Mouse (Mus musculus) embryonic facial prominence, embryonic 13.5 days (tissue): ENCODE data around the gene Nkg7. TPM values are rescaled to one million over a fixed set of nuclear protein-coding genes. Genes with fewer than 3 reads are reported as not detected.

ENCODE experiments used
- ATAC-seq: fragments of 200-750 bp; cut with Nextera tagmentation; 2 replicates; pipeline ENCODE4 v1.8.0; 2017; ENCODE audit warnings: low read depth; ENCODE audit not compliant: insufficient number of reproducible peaks, insufficient read depth, low FRiP score, low TSS enrichment
- H3K27ac ChIP-seq: fragments of 300-500 bp; sonication (generic); 2 replicates; pipeline ENCODE4 v1.5.1; 2015; ENCODE audit warnings: moderate library complexity, mild to moderate bottlenecking, inconsistent platforms
- H3K27me3 ChIP-seq: fragments of 300-500 bp; sonication (generic); 2 replicates; pipeline ENCODE4 v1.6.1; 2015; ENCODE audit warnings: mild to moderate bottlenecking, inconsistent platforms
- H3K36me3 ChIP-seq: fragments of 300-500 bp; sonication (generic); 2 replicates; pipeline ENCODE4 v1.6.1; 2015; ENCODE audit warnings: mild to moderate bottlenecking, inconsistent platforms
- H3K4me1 ChIP-seq: fragments of 300-500 bp; sonication (generic); 2 replicates; pipeline ENCODE4 v1.6.1; 2015; ENCODE audit warnings: inconsistent platforms
- H3K4me2 ChIP-seq: fragments of 300-500 bp; sonication (generic); 2 replicates; pipeline ENCODE4 v1.6.1; 2015; ENCODE audit warnings: moderate library complexity, mild to moderate bottlenecking, inconsistent platforms
- H3K4me3 ChIP-seq: fragments of 300-500 bp; sonication (generic); 2 replicates; pipeline ENCODE4 v1.5.1; 2015; ENCODE audit warnings: mild to moderate bottlenecking, inconsistent platforms
- H3K9ac ChIP-seq: fragments of 300-500 bp; sonication (generic); 2 replicates; pipeline ENCODE4 v1.6.1; 2015; ENCODE audit warnings: mild to moderate bottlenecking, inconsistent platforms
- H3K9me3 ChIP-seq: fragments of 300-500 bp; sonication (generic); 2 replicates; pipeline ENCODE4 v1.6.1; 2016; ENCODE audit warnings: inconsistent platforms
- WGBS: fragments of 180-500 bp; shearing (Covaris S2); methylation state at CpG from one replicate; pipeline ENCODE4 v1.1.7; 2015; ENCODE audit warnings: mixed read lengths; 5-methylcytosine and 5-hydroxymethylcytosine counted together
- polyA plus RNA-seq: library from polyadenylated mRNA; unstranded; fragments of >200 nt; fragmentation: Nextera tagmentation; extraction: Ambion mirVana; gene quantifications from 2 replicates; pipeline ENCODE4 v1.2.1, GENCODE M21; 2015

Gene Nkg7
- polyA plus RNA-seq, 1 experiment from 2014 or later: 1.1 TPM

DNA sequence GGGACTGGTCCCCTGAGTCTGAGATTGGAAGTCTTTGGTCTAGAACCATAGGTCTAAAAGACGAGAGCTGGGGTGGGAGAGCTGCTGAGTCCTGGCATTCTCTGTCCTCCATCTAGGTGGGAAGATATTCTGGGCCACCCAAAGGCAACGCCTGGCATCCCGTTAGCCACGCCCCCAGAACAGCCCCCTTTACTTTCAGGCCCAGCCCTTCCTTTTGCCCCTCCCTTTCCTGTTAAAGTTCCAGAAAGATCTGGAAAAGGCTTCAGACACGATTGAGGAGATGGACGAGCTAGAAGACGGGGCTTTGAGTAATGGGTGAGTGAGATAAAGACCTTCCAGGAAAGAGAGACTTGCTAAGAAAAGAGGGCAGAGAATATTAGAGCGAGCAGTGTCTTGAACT is 9.5 kb upstream of the Nkg7 start, which contains the start of gene Lim2:
Gene Lim2 (plus strand): TSS at position 265 of the 400 bp plus-strand sequence.
- no peak for ATAC-seq
- WGBS: 83% methylated on average over 8 of the region's 8 CpGs

GRCm38 (mm10) chr7:43429500-43429899 is 7.4 kb upstream of the Nkg7 start:
- no peak overlapping the region for H3K4me3 ChIP-seq
- H3K9me3 ChIP-seq: no peaks in the 10 kb centered on the region
- no peaks in the 10 kb centered on the region for H3K4me1 ChIP-seq
- no peak overlapping the region for H3K9ac ChIP-seq
- no peak overlapping the region for H3K27ac ChIP-seq
- H3K36me3 ChIP-seq: no peaks in the 10 kb centered on the region
- H3K4me2 ChIP-seq: no peak overlapping the region
- ATAC-seq: no peak
- WGBS: 55% methylated on average over 4 of the region's 4 CpGs
- H3K27me3 ChIP-seq: no peaks in the 10 kb centered on the region

More for the DNA sequence above, 9.5 kb upstream of the Nkg7 start, which contains the start of gene Lim2:
- no peak within 1 kb of the TSS for H3K9ac ChIP-seq
- no peak within 1 kb of the TSS for H3K4me3 ChIP-seq
- H3K4me2 ChIP-seq: no peak within 1 kb of the TSS
- H3K27me3 ChIP-seq: no peaks in the 10 kb centered on the region
- H3K36me3 ChIP-seq: no peaks in the 10 kb centered on the region
- peaks cover 5% of the 10 kb centered on the region; the same call in 1 of the 2 replicates for H3K4me1 ChIP-seq
- H3K27ac ChIP-seq: no peak within 1 kb of the TSS
- H3K9me3 ChIP-seq: no peaks in the 10 kb centered on the region

DNA sequence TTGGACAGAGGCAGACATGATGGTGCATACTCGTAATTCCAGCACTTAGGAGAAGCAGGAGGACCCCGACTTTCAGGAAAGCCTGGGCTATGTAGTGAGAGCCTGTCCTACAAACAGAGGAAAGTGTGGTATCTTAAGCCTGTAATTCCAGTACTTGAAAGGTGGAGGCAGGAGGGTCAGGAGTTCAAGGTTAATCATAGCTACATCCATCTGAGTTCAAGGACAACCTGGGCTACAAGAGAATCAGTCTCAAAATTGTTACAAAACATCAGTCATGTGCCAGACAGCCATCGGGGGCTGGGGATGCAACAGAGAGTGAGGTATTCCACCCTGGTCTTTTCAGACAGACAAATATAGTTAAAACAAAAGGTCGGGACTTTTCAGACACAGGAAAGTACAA is 4.0 kb upstream of the Nkg7 start:
- ATAC-seq: no peak
- Histone ChIP-seq H3K36me3 (no peaks in the 10 kb centered on the region), H3K4me1 (no peaks in the 10 kb centered on the region), H3K4me3 (no peak overlapping the region), H3K9ac (no peak overlapping the region), H3K4me2 (no peak overlapping the region), H3K27ac (no peak overlapping the region), H3K27me3 (no peaks in the 10 kb centered on the region), H3K9me3 (no peaks in the 10 kb centered on the region)
- 71% methylated on average over 4 of the region's 4 CpGs for WGBS

DNA sequence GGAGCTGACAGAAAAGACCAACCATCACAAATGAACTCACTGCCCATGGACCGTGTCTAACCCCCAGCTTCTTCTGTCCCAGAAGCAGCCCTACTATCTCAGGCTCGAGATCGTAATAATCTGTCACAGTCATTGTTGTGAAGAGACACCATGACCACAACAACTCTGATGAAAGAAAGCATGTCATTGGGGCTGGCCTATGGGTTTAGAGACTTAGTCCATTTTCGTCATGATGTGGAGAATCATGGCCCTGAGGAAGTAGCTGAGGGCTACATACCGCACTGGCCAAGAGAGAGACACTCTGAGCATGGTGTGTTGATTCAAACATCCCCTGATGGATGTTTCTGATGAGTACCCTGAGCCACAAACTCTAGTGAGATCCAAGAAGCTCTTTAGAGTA is 2.2 kb upstream of the Nkg7 start:
- no peak for ATAC-seq
- Histone ChIP-seq H3K4me2 (no peak overlapping the region), H3K27me3 (no peaks in the 10 kb centered on the region), H3K9ac (no peak overlapping the region), H3K4me3 (no peak overlapping the region), H3K4me1 (no peaks in the 10 kb centered on the region), H3K9me3 (no peaks in the 10 kb centered on the region), H3K27ac (no peak overlapping the region), H3K36me3 (no peaks in the 10 kb centered on the region)
- WGBS: 84% methylated on average over 5 of the region's 5 CpGs

DNA sequence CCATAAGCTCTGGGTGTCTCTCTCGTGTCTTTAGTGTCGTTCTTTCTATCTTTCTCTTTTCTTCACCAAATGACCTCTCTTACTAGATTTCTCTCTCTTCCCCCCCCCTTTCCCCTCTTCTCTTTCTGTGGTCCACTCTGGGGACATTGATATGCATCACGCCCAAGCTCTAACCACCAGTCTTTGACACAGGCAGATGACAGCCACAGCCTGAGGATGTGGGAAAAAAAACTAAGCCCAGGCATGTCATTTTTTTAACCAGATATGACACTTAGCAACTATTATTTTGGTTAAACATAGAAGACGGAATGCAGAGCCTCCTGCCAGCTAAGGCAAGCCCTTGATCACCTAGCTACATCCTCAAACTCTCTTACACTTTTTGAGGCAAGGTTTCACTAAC is 1.7 kb downstream of the Nkg7 start:
- WGBS: 75% methylated on average over 4 of the region's 4 CpGs
- no peak for ATAC-seq
- H3K4me1 ChIP-seq: 0 out of 2 replicates have a peak, but pooled peaks cover 5% of the 10 kb centered on the region

GRCm38 (mm10) chr7:43440482-43440881 is 3.6 kb downstream of the Nkg7 start, which contains the start of gene Cldnd2:
Cldnd2 (plus strand) TSS chr7:43440782.
- no peak within 1 kb of the TSS for H3K9ac ChIP-seq
- H3K4me1 ChIP-seq: peaks cover 15% of the 10 kb centered on the region
- H3K27ac ChIP-seq: no peak within 1 kb of the TSS
- no peaks in the 10 kb centered on the region for H3K27me3 ChIP-seq
- no peak within 1 kb of the TSS for H3K4me3 ChIP-seq
- 80% methylated on average over 6 of the region's 6 CpGs for WGBS
- no peaks in the 10 kb centered on the region for H3K9me3 ChIP-seq
- H3K4me2 ChIP-seq: no peak within 1 kb of the TSS
- H3K36me3 ChIP-seq: no peaks in the 10 kb centered on the region
- no peak for ATAC-seq

More for the DNA sequence above, 1.7 kb downstream of the Nkg7 start:
- H3K4me2 ChIP-seq: no peak overlapping the region
- H3K9me3 ChIP-seq: no peaks in the 10 kb centered on the region
- H3K27ac ChIP-seq: no peak overlapping the region
- no peaks in the 10 kb centered on the region for H3K36me3 ChIP-seq
- no peak overlapping the region for H3K4me3 ChIP-seq
- no peak overlapping the region for H3K9ac ChIP-seq
- H3K27me3 ChIP-seq: no peaks in the 10 kb centered on the region

DNA sequence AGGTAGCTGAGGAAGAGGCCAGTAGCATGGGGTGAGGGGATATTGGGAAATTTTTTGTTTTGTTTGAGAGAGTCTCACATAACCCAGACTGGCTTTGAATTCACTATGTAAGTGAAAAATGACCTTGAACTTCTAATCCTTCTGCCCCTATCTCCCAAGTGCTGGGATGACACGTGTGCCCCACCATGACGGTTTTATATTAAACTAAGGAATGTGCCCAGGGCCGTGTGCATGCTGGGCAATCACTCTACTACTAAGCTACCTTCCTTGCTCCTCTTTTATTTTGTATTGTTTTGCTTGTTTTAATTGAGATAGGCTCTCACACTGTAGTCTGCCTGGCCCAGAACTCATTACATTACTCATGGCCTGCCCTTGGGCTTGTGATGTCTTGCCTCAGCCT is 4.2 kb downstream of the Nkg7 start:
- no peak overlapping the region for H3K4me2 ChIP-seq
- no peaks in the 10 kb centered on the region for H3K36me3 ChIP-seq
- no peak for ATAC-seq
- no peak overlapping the region for H3K9ac ChIP-seq
- peaks cover 15% of the 10 kb centered on the region for H3K4me1 ChIP-seq
- no peaks in the 10 kb centered on the region for H3K27me3 ChIP-seq
- no peak overlapping the region for H3K4me3 ChIP-seq
- H3K9me3 ChIP-seq: no peaks in the 10 kb centered on the region
- no peak overlapping the region for H3K27ac ChIP-seq
- WGBS: 85% methylated on average over 3 of the region's 3 CpGs

DNA sequence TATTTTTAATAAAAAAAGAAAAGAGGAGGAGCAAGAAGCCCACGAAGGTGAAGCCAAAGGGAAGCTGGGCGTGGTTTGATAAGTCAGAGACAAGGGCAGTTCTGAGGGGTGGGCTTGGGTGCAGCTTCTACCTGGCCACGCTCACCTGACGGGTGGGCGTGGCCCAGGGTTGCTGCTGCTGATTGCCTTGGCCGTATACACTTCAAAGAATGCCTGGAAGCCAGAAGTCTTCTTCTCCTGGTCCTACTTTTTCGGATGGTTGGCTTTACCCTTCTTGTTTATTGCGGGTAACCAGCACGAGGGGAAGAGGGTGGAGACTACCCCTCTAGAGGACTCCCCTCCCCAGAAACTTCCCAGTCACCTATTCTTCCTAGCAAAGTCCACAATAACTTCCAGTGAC is 5.8 kb downstream of the Nkg7 start:
- H3K27ac ChIP-seq: peak overlapping the region; percentile 98
- no peak for ATAC-seq
- H3K4me1 ChIP-seq: peaks cover 15% of the 10 kb centered on the region
- peak overlapping the region; percentile 85 for H3K4me2 ChIP-seq
- no peaks in the 10 kb centered on the region for H3K27me3 ChIP-seq
- 5% methylated on average over 9 of the region's 9 CpGs for WGBS
- H3K9me3 ChIP-seq: no peaks in the 10 kb centered on the region
- no peaks in the 10 kb centered on the region for H3K36me3 ChIP-seq
- peak overlapping the region; percentile 60 for H3K4me3 ChIP-seq
- H3K9ac ChIP-seq: peak overlapping the region; percentile 77

GRCm38 (mm10) chr7:43443126-43443916 is 6.4 kb downstream of the Nkg7 start:
- under 1% methylated on average over 36 of the region's 36 CpGs for WGBS
- H3K36me3 ChIP-seq: no peaks in the 10 kb centered on the region
- H3K27me3 ChIP-seq: no peaks in the 10 kb centered on the region
- H3K9ac ChIP-seq: peak overlapping the region; percentile 77
- no peaks in the 10 kb centered on the region for H3K9me3 ChIP-seq
- H3K4me1 ChIP-seq: peaks cover 15% of the 10 kb centered on the region
- peak overlapping the region; percentile 98 for H3K27ac ChIP-seq
- ATAC-seq: peak; percentile 84
- peak overlapping the region; percentile 85 for H3K4me2 ChIP-seq
- peak overlapping the region; percentile 60 for H3K4me3 ChIP-seq

DNA sequence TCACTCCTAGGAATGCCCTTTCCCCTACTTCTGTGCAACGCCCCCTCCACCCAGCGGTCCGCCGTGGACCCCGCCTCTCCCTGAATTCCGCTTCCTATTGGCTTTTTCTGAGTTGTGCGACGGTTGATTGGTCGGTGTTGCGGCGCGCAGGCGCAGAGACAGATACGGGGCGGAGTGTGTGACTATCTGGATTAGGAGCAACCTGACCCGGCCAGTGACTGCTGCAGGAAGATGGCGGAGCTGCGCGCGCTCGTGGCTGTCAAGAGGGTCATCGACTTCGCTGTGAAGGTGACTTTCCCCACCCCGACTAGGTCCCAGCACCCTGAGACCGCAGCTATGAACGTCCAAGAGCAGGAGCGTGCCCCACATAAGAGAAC is 7.0 kb downstream of the Nkg7 start, which contains the start of the genes Etfb and Gm45233:
Gene Etfb (plus strand): TSS at position 167 of the 377 bp plus-strand sequence.
Gene Gm45233 (plus strand): TSS at position 212 of the 377 bp plus-strand sequence.
- under 1% methylated on average over 27 of the region's 27 CpGs for WGBS

DNA sequence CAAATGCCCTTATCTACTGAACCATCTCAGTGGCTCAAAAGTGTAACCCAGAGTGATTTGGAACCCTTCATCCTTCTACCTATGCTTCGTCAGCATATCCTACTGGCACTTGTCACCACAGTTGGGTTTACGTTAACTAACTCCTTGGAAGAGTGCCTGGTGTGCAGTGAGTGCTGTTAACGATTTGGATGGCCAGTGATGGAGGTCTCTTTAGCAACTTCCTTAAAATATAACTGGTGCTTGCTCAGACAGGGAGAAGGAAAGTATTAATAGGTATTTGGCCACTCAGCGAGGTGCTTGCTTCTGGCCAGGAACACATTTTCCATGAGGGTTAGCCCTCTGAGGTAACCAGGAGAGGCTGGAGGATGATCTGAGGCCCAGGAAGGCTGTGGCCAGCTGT is 10.9 kb downstream of the Nkg7 start:
- Histone ChIP-seq H3K27me3 (no peaks in the 10 kb centered on the region), H3K9me3 (no peaks in the 10 kb centered on the region), H3K9ac (no peak overlapping the region), H3K4me1 (peaks cover 11% of the 10 kb centered on the region), H3K27ac (no peak overlapping the region), H3K36me3 (peaks cover 12% of the 10 kb centered on the region), H3K4me2 (no peak overlapping the region), H3K4me3 (no peak overlapping the region)
- 93% methylated on average over 4 of the region's 4 CpGs for WGBS
- no peak for ATAC-seq

More for the DNA sequence above, 7.0 kb downstream of the Nkg7 start, which contains the start of the genes Etfb and Gm45233:
- Histone ChIP-seq H3K4me3 (peak within 1 kb of the TSS; percentile 60), H3K9ac (peak within 1 kb of the TSS; percentile 77), H3K27me3 (no peaks in the 10 kb centered on the region), H3K36me3 (no peaks in the 10 kb centered on the region), H3K9me3 (no peaks in the 10 kb centered on the region), H3K4me1 (peaks cover 15% of the 10 kb centered on the region), H3K4me2 (peak within 1 kb of the TSS; percentile 85), H3K27ac (peak within 1 kb of the TSS; percentile 98)
- ATAC-seq: peak; percentile 97

- Histone ChIP-seq H3K4me3 (no peak overlapping the region), H3K9me3 (no peaks in the 10 kb centered on the region), H3K27me3 (no peaks in the 10 kb centered on the region), H3K4me2 (no peak overlapping the region), H3K27ac (no peak overlapping the region), H3K4me1 (peaks cover 10% of the 10 kb centered on the region), H3K9ac (no peak overlapping the region), H3K36me3 (peaks cover 16% of the 10 kb centered on the region)
- 83% methylated on average over 2 of the region's 3 CpGs for WGBS
- ATAC-seq: no peak
These were observed 11.4 kb downstream of the Nkg7 start for GRCm38 (mm10) chr7:43448246-43448645.
